Mouse (Mus musculus) embryonic facial prominence, embryonic 11.5 days (tissue): ENCODE measurements at regions not wholly inside any gene's neighbourhood (a gene's known extent, or its start where the extent isn't known, plus 50 kb on each side); places are given as distances from the start of the nearest gene placed in this dataset.

Experiments
- ATAC-seq: fragments of 200-750 bp; cut with Nextera tagmentation; replicated peaks from 2 replicates; pipeline ENCODE4 v1.8.0; 2017; ENCODE audit warnings: low read depth; ENCODE audit not compliant: insufficient number of reproducible peaks, low FRiP score, low TSS enrichment
- DNase-seq: peaks from one replicate; pipeline ENCODE4 v3.0.0-alpha.2; 2015; ENCODE audit warnings: low spot score
- H3K27ac ChIP-seq: fragments of 300-500 bp; sonication (generic); replicated peaks from 2 replicates; pipeline ENCODE4 v1.5.1; 2014; ENCODE audit warnings: mild to moderate bottlenecking, low read depth, low read length, control low read depth
- H3K27me3 ChIP-seq: fragments of 300-500 bp; sonication (generic); 2 replicates; pipeline ENCODE4 v1.6.1; 2014; ENCODE audit warnings: mild to moderate bottlenecking, low read length, moderate library complexity, mixed read lengths; ENCODE audit not compliant: control insufficient read depth, insufficient read depth
- H3K36me3 ChIP-seq: fragments of 300-500 bp; sonication (generic); replicated peaks from 2 replicates; pipeline ENCODE4 v1.6.1; 2014; ENCODE audit warnings: low read depth, mild to moderate bottlenecking, low read length, moderate library complexity, mixed read lengths; ENCODE audit not compliant: control insufficient read depth, insufficient read depth
- H3K4me1 ChIP-seq: fragments of 300-500 bp; sonication (generic); 2 replicates; pipeline ENCODE4 v1.6.1; 2014; ENCODE audit warnings: low read length, mixed read lengths; ENCODE audit not compliant: control insufficient read depth, insufficient read depth
- H3K4me2 ChIP-seq: fragments of 300-500 bp; sonication (generic); 2 replicates; pipeline ENCODE4 v1.6.1; 2014; ENCODE audit warnings: low read depth, mild to moderate bottlenecking, control low read depth, low read length, moderate library complexity
- H3K4me3 ChIP-seq: fragments of 300-500 bp; sonication (generic); 2 replicates; pipeline ENCODE4 v1.5.1; 2014; ENCODE audit warnings: low read depth, low read length, control low read depth
- H3K9ac ChIP-seq: fragments of 300-500 bp; sonication (generic); replicated peaks from 2 replicates; pipeline ENCODE4 v1.6.1; 2014; ENCODE audit warnings: mild to moderate bottlenecking, control low read depth, low read length
- H3K9me3 ChIP-seq: fragments of 300-500 bp; sonication (generic); replicated peaks from 2 replicates; pipeline ENCODE4 v1.6.1; 2016; ENCODE audit warnings: mild to moderate bottlenecking, low read length, inconsistent platforms, mixed read lengths; ENCODE audit not compliant: control insufficient read depth
- WGBS: fragments of 180-500 bp; shearing (Covaris S2); extraction: QIAGEN DNeasy Blood & Tissue Kit; methylation state at CpG from one replicate; pipeline ENCODE4 v1.1.7; 2014; 5-methylcytosine and 5-hydroxymethylcytosine counted together

DNA sequence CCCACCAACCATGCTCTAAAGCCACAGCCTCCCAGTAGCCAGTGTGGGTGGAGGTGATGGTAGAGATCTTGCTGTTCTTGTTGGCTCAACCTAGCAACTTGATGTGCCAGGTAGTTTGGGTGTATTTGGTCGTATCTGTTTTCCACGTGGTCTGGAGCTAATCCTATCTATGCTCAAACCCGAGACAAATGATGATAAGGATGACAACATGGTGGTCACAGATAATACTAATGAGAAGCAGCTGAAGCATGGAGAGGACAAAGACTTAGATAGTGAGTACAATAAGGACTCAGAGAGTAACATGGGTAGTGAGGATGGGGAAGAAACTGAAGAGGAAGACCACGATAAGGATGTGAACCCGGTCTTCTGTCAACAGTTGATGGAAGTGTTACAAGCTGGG lies 983.7 kb downstream of the Pla2g4a start:
- 80% methylated on average over 5 of the region's 5 CpGs for WGBS
- Histone ChIP-seq H3K4me3 (no peak overlapping the region), H3K9ac (no peak overlapping the region), H3K9me3 (no peaks in the 10 kb centered on the region), H3K4me1 (no peaks in the 10 kb centered on the region), H3K27ac (no peak overlapping the region), H3K36me3 (no peaks in the 10 kb centered on the region), H3K4me2 (no peak overlapping the region), H3K27me3 (no peaks in the 10 kb centered on the region)
- DNase-seq (no peak), ATAC-seq (no peak)

- no peak overlapping the region for H3K27ac ChIP-seq
- H3K4me1 ChIP-seq = no peaks in the 10 kb centered on the region
- no peaks in the 10 kb centered on the region for H3K36me3 ChIP-seq
- no peaks in the 10 kb centered on the region for H3K9me3 ChIP-seq
- H3K27me3 ChIP-seq = no peaks in the 10 kb centered on the region
- H3K4me2 ChIP-seq = no peak overlapping the region
- no peak overlapping the region for H3K4me3 ChIP-seq
- H3K9ac ChIP-seq = no peak overlapping the region
- ATAC-seq (no peak), DNase-seq (peak; percentile 28)
Measured at GRCm38 (mm10) chr1:148965358-148965757, 995.7 kb downstream of the Pla2g4a start.

DNA sequence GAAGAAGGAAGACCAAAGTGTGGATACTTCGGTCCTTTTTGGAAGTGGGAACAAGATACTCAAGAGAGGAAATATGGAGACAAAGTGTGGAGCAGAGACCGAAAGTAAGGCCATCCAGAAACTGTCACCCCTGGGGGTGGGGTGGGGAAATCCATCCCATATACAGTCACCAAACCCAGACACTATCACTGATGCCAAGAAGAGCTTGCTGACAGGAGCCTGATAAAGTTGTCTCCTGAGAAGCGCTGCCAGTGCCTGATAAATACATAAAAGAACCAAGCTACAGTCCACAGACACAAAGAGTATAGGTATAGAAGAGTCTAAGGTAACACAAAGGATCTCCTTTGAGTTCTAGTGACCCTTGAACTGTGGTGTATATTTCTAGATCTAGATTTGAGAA lies 1026.7 kb downstream of the Pla2g4a start:
- H3K27me3 ChIP-seq = no peaks in the 10 kb centered on the region
- H3K4me2 ChIP-seq = no peak overlapping the region
- ATAC-seq = no peak
- no peak overlapping the region for H3K9ac ChIP-seq
- H3K27ac ChIP-seq = no peak overlapping the region
- no peak overlapping the region for H3K4me3 ChIP-seq
- DNase-seq = no peak
- WGBS = 88% methylated on average over 3 of the region's 3 CpGs
- H3K4me1 ChIP-seq = no peaks in the 10 kb centered on the region
- no peaks in the 10 kb centered on the region for H3K9me3 ChIP-seq
- H3K36me3 ChIP-seq = no peaks in the 10 kb centered on the region

GRCm38 (mm10) chr1:148924506-148924905 lies 1036.6 kb downstream of the Pla2g4a start:
- DNase-seq = no peak
- no peak for ATAC-seq
- Histone ChIP-seq H3K27me3 (no peaks in the 10 kb centered on the region), H3K9me3 (no peaks in the 10 kb centered on the region), H3K27ac (no peak overlapping the region), H3K4me1 (no peaks in the 10 kb centered on the region), H3K36me3 (no peaks in the 10 kb centered on the region), H3K4me3 (no peak overlapping the region), H3K4me2 (no peak overlapping the region), H3K9ac (no peak overlapping the region)
- whole genome bisulfite sequencing = 67% methylated on average over 2 of the region's 2 CpGs

DNA sequence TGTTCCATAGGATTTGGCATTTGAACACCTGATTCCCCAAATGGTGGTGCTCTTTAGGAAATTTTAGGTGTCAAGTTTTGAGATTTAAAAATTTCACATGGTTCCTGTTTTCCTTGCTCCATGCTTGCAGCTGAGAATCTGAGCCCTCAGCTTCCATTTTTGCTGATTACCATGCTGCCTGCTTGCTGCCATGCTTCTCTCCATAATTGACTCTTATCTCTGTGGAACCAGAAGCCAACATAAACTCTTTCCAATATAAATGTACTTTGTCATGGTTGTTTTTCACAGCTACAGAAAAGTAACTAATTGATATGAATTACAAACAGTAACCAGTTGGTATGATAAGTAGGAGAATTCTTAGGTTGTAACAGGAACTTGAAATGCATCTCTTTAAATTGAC lies 1044.0 kb downstream of the Pla2g4a start:
- Histone ChIP-seq H3K4me1 (no peaks in the 10 kb centered on the region), H3K36me3 (no peaks in the 10 kb centered on the region), H3K4me3 (no peak overlapping the region), H3K4me2 (no peak overlapping the region), H3K27ac (no peak overlapping the region), H3K9me3 (no peaks in the 10 kb centered on the region), H3K27me3 (no peaks in the 10 kb centered on the region), H3K9ac (no peak overlapping the region)
- no peak for DNase-seq
- ATAC-seq = no peak

GRCm38 (mm10) chr1:148912819-148913218 lies 1048.3 kb downstream of the Pla2g4a start:
- no peak overlapping the region for H3K4me3 ChIP-seq
- H3K27ac ChIP-seq = no peak overlapping the region
- ATAC-seq (no peak), DNase-seq (no peak)
- no peaks in the 10 kb centered on the region for H3K36me3 ChIP-seq
- H3K9me3 ChIP-seq = no peaks in the 10 kb centered on the region
- H3K4me2 ChIP-seq = no peak overlapping the region
- H3K9ac ChIP-seq = no peak overlapping the region
- 83% methylated on average over 1 of the region's 1 CpGs for WGBS
- H3K27me3 ChIP-seq = no peaks in the 10 kb centered on the region
- H3K4me1 ChIP-seq = no peaks in the 10 kb centered on the region

DNA sequence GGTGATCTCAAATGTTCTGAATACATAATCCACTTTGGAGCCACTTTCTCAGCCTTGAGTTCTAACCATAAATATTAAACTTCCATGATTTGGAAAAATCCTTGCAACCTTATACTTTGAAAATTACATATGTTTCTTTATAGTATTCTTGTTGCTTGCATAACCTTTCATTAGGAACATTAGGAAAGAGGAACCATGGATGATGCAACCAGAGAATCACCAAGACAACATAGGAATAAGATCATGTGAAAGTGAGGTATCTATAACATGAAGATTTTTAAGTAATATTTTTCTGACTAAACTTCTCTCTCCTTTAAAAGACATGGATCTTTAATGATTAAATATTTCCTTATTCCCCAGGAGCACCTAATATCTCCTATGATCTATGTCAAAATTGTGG lies 1057.0 kb downstream of the Pla2g4a start:
- no peaks in the 10 kb centered on the region for H3K4me1 ChIP-seq
- H3K4me2 ChIP-seq = no peak overlapping the region
- no peak overlapping the region for H3K27ac ChIP-seq
- H3K4me3 ChIP-seq = no peak overlapping the region
- no peaks in the 10 kb centered on the region for H3K36me3 ChIP-seq
- H3K9me3 ChIP-seq = no peaks in the 10 kb centered on the region
- H3K27me3 ChIP-seq = no peaks in the 10 kb centered on the region
- H3K9ac ChIP-seq = no peak overlapping the region
- ATAC-seq = no peak
- DNase-seq = no peak

- no peak for ATAC-seq
- no peak for DNase-seq
- Histone ChIP-seq H3K36me3 (no peaks in the 10 kb centered on the region), H3K27me3 (no peaks in the 10 kb centered on the region), H3K4me3 (no peak overlapping the region), H3K4me2 (no peak overlapping the region), H3K27ac (no peak overlapping the region), H3K9ac (no peak overlapping the region), H3K9me3 (no peaks in the 10 kb centered on the region), H3K4me1 (no peaks in the 10 kb centered on the region)
Measured at GRCm38 (mm10) chr1:148903093-148903492, 1058.0 kb downstream of the Pla2g4a start.
